Mouse (Mus musculus) lung, adult 2 months (tissue): ENCODE data around the gene Cdk14.

Source experiments
- CTCF ChIP-seq: fragments of 200-500 bp; IDR thresholded peaks from 2 replicates; pipeline ENCODE4 v1.5.1; 2011; ENCODE audit warnings: mild to moderate bottlenecking, low read length, control low read depth; ENCODE audit not compliant: insufficient read depth
- POLR2A ChIP-seq: fragments of 200-500 bp; IDR thresholded peaks from 2 replicates; pipeline ENCODE4 v1.6.1; 2011; ENCODE audit warnings: low read depth, mild to moderate bottlenecking, control low read depth, low read length, borderline replicate concordance; ENCODE audit errors: extremely low read depth

- TF ChIP-seq POLR2A = no peak
- TF ChIP-seq CTCF = no peak
These were observed 598.7 kb downstream of the Cdk14 start for GRCm38 (mm10) chr5:4821368-4821771.
